Mouse (Mus musculus): ENCODE measurements at regions not wholly inside any gene's neighbourhood (a gene's known extent, or its start where the extent isn't known, plus 50 kb on each side); places are given as distances from the start of the nearest gene placed in this dataset.

- TF ChIP-seq CTCF (IDR thresholded peaks at IDR 0.05) (no peak), POLR2A (IDR thresholded peaks at IDR 0.05; ENCODE audit: insufficient read depth, low read depth, low read length) (no peak)
These were observed 508.0 kb upstream of the Adam5 start for GRCm38 (mm10) chr8:25332120-25332607.

All from heart, adult 2 months (tissue).